Mouse (Mus musculus) testis, adult 2 months (tissue): ENCODE data around the gene Traf3. TPM values are rescaled to one million over a fixed set of nuclear protein-coding genes. Genes with fewer than 3 reads are reported as not detected.

Experiments
- H3K27ac ChIP-seq: fragments of 200-500 bp; 2 replicates; pipeline ENCODE4 v1.5.1; 2012; ENCODE audit warnings: low read depth, low read length; ENCODE audit not compliant: control insufficient read depth, insufficient read depth
- H3K27me3 ChIP-seq: fragments of 200-500 bp; 2 replicates; pipeline ENCODE4 v1.6.1; 2012; ENCODE audit warnings: mild to moderate bottlenecking, low read length, moderate library complexity; ENCODE audit not compliant: control insufficient read depth, insufficient read depth
- H3K36me3 ChIP-seq: fragments of 200-500 bp; 2 replicates; pipeline ENCODE4 v1.6.1; 2012; ENCODE audit warnings: mild to moderate bottlenecking, low read length; ENCODE audit not compliant: control insufficient read depth, insufficient read depth
- H3K4me1 ChIP-seq: fragments of 200-500 bp; 2 replicates; pipeline ENCODE4 v1.6.1; 2012; ENCODE audit warnings: low read length; ENCODE audit not compliant: control insufficient read depth, insufficient read depth
- H3K4me3 ChIP-seq: fragments of 200-500 bp; 2 replicates; pipeline ENCODE4 v1.5.1; 2012; ENCODE audit warnings: low read depth, mild to moderate bottlenecking, low read length, moderate library complexity, mixed read lengths; ENCODE audit not compliant: control insufficient read depth
- CTCF ChIP-seq: fragments of 200-500 bp; IDR thresholded peaks from 2 replicates; pipeline ENCODE4 v1.5.1; 2012; ENCODE audit warnings: low read depth, mild to moderate bottlenecking, inconsistent platforms, low read length, moderate library complexity; ENCODE audit not compliant: control insufficient read depth, insufficient read depth, insufficient replicate concordance
- POLR2A ChIP-seq: fragments of 200-500 bp; IDR thresholded peaks from 2 replicates; pipeline ENCODE4 v1.6.1; 2012; ENCODE audit warnings: low read depth, mild to moderate bottlenecking, inconsistent platforms, low read length, moderate library complexity; ENCODE audit not compliant: control insufficient read depth
- polyA plus RNA-seq: library from polyadenylated mRNA; depleted of rRNA; stranded (reverse); fragments of >200 nt; gene quantifications from 2 replicates; pipeline ENCODE4 v1.2.3, GENCODE M21; 2012; rRNA removed

Traf3 gene
- 2.1 and 2.4 TPM in 2 replicates for polyA plus RNA-seq

DNA sequence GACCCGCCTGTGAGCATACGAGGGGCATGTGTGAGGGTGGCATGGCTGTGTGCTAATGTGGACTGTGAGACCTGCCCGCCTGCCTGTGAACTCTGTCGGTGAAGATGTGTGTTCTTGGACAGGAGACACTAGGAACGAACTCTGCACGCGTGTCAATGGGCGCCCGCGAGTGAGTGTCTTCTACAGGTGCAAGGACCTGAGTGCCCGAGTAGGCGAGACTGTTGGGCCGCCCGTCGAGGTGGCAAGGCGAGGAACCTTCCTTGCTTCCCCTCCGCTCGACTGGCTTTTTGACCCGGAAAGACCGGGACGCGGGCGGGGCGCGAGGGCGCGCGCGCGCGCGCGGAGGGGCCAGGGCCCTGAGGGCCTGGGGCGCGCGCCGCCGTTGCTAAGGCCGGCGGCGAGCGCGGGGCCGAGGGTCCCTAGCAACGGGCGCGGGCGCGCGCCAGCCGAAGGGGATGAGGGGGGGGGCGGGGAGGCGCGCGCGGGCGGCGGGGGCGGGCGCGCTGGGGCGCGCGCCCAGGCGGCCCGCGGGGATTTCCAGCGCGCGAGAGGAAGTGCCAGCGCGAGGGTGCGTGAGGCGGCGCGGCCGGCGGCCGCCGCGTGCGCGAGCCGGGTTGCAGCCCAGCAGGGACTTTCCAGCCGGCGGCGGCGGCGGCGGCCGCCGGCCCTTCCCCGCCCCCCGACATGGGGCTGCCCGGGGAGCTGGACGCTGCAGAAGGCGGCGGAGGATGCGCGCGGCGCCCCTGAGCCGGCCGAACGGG, at the start of gene Traf3:
Gene Traf3 (plus strand): TSS at position 540 of the 761 bp plus-strand sequence.
- Histone ChIP-seq H3K4me1 (peaks cover 14% of the 10 kb centered on the region), H3K4me3 (peak within 1 kb of the TSS; percentile 76), H3K27me3 (no peaks in the 10 kb centered on the region), H3K36me3 (no peaks in the 10 kb centered on the region), H3K27ac (no peak within 1 kb of the TSS)
- TF ChIP-seq POLR2A (no peak), CTCF (no peak)

DNA sequence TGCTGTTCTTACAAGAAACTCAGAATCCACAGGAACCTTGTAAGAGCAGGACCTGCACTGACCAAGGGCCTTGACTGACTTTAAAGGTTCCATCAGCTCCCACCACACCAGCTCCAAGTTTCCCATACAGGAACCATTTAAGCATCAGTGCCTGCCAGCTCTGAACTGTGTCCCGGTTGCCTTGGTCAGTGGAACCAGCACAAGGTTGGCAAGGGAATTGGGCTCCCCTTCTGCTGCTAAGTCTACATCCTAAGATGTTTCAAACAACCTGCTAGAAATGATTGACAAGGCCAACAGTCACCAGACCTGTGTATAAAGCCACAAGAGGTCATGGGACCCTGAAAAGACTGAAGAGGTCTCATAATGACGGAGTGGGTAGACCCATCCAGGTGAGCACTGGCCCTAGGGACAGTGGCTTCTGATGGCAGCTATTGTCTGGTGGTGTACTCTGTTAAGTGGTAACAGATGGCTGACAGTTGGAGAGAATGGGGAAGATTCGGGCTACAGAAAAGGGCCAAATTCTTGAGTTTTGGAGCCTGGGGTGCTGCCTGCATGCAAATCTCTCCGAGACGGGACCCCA, 46.6 kb upstream of the Traf3 start:
- no peak overlapping the region for H3K27ac ChIP-seq
- no peak overlapping the region for H3K4me3 ChIP-seq
- no peaks in the 10 kb centered on the region; the same call in 1 of the 2 replicates for H3K36me3 ChIP-seq
- H3K27me3 ChIP-seq = no peaks in the 10 kb centered on the region
- TF ChIP-seq CTCF (no peak), POLR2A (no peak)
- no peaks in the 10 kb centered on the region for H3K4me1 ChIP-seq

DNA sequence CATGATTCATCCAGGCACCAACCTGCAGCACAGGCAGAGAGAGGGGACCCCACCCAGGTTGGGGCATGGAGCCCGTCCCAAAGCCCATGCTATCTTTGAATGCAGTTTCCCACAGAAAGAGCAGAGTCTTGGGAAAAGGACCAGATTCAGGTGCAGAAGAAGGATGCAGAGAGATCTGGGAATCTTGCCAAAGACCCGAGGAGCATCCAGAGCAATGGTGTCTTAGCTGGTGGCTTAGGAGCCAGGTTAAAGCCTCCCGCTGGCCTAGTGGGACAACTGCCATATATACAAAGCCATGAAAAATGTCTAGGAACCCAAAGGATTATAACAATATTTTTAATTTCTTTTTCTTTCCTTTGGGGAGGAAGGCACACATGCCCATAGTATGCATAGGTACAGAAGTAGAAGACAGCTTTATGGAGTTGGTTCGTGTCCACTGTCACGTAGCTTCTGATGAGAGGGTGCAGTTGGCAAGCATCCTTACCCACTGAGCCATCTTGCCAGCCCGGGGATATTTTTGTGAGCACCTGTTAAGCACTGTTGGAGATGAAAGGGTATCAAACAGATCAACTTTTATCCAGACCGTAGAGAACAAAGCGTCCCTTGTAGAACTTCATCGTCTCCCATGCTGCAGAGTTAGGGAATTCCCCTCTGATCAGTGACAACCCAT, 45.1 kb upstream of the Traf3 start:
- Histone ChIP-seq H3K27me3 (no peaks in the 10 kb centered on the region), H3K27ac (no peak overlapping the region), H3K36me3 (no peaks in the 10 kb centered on the region), H3K4me1 (no peaks in the 10 kb centered on the region), H3K4me3 (no peak overlapping the region)
- no peak for TF ChIP-seq POLR2A
- no peak for TF ChIP-seq CTCF

- Histone ChIP-seq H3K27ac (no peak overlapping the region), H3K36me3 (no peaks in the 10 kb centered on the region), H3K4me1 (no peaks in the 10 kb centered on the region), H3K27me3 (no peaks in the 10 kb centered on the region), H3K4me3 (no peak overlapping the region)
- no peak for TF ChIP-seq POLR2A
- TF ChIP-seq CTCF = peak; percentile 52; the same call in 1 of the 2 replicates
Observed at GRCm38 (mm10) chr12:111122332-111122852, 43.8 kb upstream of the Traf3 start.

DNA sequence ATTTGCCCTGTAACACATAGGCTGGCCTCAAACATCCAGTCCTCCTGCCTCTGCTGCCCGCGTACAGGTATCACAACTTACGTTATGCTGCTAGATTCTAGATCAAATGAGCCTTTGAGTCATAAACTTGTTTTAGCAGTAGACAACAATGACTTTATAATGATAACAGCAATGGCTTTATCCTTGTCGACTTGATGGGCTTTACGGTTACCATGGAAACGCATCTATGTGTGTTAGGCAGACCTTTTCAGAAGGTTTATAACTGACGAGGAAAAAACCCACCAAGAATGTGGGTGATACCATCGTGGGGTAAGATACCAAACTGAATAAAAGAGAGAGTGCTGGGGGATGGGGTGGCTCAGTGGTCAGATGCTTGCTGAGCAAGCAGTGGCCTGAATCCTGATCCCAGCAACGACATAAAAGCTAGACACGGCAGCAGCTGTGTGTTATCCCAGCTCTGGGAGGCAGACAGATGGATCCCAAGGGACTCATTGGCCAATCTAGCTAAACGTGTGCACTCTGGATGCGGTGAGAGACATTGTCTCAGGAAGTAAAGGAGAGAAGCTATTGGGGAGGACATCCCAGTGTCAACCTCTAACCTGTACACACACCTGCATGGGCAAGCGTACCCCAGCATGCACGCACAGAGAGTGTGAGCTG, 41.4 kb upstream of the Traf3 start:
- TF ChIP-seq POLR2A = no peak
- TF ChIP-seq CTCF = no peak
- Histone ChIP-seq H3K27ac (no peak overlapping the region), H3K27me3 (no peaks in the 10 kb centered on the region), H3K36me3 (no peaks in the 10 kb centered on the region), H3K4me1 (no peaks in the 10 kb centered on the region), H3K4me3 (no peak overlapping the region)

GRCm38 (mm10) chr12:111125666-111126065, 40.5 kb upstream of the Traf3 start:
- Histone ChIP-seq H3K36me3 (no peaks in the 10 kb centered on the region), H3K27me3 (no peaks in the 10 kb centered on the region), H3K4me3 (no peak overlapping the region), H3K27ac (no peak overlapping the region), H3K4me1 (no peaks in the 10 kb centered on the region)
- no peak for TF ChIP-seq CTCF
- no peak for TF ChIP-seq POLR2A

- H3K4me1 ChIP-seq = peaks cover 3% of the 10 kb centered on the region
- TF ChIP-seq POLR2A = no peak
- H3K4me3 ChIP-seq = no peak overlapping the region
- no peaks in the 10 kb centered on the region for H3K27me3 ChIP-seq
- H3K27ac ChIP-seq = no peak overlapping the region
- H3K36me3 ChIP-seq = no peaks in the 10 kb centered on the region
Observed at GRCm38 (mm10) chr12:111134169-111134568, 32.0 kb upstream of the Traf3 start.
